Mouse (Mus musculus) gastrocnemius, postnatal 14 days (tissue): Measurements from ENCODE around the gene Lmnb2. TPM values are rescaled to one million over a fixed set of nuclear protein-coding genes. Genes with fewer than 3 reads are reported as not detected.

Experiments used
- DNase-seq: peaks from one replicate; pipeline ENCODE4 v3.0.0; 2021; ENCODE audit warnings: mixed read lengths
- intact Hi-C: fragments of 180-260 bp; cut with DNase I; formaldehyde crosslinking; loops from one replicate; pipeline ENCODE4 v1.15.1; 2025; ENCODE audit warnings: low total_unique reads
- total RNA-seq, 2 experiments: library from RNA; stranded (reverse); gene quantifications; 2 replicates each; pipeline ENCODE4 v1.2.3; 2021

Lmnb2 gene
- total RNA-seq, 2 experiments from 2014 or later, result 9.4 to 14.3 TPM

DNA sequence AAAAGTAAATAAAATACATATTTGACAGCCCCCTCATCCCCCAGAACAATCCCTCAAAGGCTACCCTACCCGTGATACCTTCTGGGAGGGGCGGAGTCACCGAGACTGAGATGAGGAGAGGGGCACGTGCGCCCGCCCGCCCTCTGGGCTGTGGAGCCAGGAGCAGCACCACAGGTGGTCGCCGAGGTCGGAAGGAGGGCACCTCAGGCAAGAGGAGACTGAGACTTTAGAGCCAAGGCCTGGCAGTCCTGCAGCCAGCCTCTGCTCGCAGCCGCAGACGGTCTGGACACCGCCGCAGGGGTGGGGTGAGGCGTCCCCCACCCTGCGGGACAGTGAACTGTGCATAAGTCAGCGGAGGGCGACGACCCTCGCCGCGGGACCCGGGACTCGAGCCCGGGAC is 13.7 kb upstream of the Lmnb2 start:
- DNase-seq, result no peak
- intact Hi-C loops, result no loop called here

DNA sequence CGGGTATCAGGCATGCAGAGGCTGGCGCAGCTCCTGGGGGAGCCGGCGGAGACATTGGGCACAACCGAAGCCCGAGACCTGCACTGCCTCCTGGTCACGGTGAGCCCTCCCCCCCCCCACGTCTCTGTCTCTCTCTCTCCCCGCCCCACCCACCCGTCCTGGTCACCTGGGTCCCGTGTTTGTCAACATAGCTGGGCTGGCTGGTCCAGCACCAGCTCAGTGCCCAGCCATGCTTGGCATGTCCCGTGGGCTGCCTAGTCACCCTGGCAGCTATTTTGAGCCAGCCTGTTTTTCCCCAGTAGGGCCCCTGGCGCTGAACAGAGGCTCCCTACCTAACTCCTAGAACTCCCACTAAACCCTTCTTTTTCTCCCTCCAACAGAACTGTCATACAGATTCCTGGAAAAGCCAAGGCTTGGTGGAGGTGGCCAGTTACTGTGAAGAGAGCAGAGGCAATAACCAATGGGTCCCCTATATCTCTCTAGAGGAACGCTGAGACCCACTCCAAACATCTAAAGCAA is 13.2 kb upstream of the Lmnb2 start:
- intact Hi-C loops, result no loop called here
- peak; percentile 75 for DNase-seq

GRCm38 (mm10) chr10:80930361-80931152 is 12.5 kb upstream of the Lmnb2 start:
- intact Hi-C loops, result no loop called here
- peak; percentile 56 for DNase-seq

- peak; percentile 99 for DNase-seq
- intact Hi-C loops, result loop anchor here (1.0 kb wide), 1 partner anchor 59 kb away; no protein-coding TSS in a partner anchor
Measured at GRCm38 (mm10) chr10:80929299-80930226, 11.5 kb upstream of the Lmnb2 start, which contains the start of gene Gadd45b. Gene Gadd45b (plus strand): TSS chr10:80930073.

DNA sequence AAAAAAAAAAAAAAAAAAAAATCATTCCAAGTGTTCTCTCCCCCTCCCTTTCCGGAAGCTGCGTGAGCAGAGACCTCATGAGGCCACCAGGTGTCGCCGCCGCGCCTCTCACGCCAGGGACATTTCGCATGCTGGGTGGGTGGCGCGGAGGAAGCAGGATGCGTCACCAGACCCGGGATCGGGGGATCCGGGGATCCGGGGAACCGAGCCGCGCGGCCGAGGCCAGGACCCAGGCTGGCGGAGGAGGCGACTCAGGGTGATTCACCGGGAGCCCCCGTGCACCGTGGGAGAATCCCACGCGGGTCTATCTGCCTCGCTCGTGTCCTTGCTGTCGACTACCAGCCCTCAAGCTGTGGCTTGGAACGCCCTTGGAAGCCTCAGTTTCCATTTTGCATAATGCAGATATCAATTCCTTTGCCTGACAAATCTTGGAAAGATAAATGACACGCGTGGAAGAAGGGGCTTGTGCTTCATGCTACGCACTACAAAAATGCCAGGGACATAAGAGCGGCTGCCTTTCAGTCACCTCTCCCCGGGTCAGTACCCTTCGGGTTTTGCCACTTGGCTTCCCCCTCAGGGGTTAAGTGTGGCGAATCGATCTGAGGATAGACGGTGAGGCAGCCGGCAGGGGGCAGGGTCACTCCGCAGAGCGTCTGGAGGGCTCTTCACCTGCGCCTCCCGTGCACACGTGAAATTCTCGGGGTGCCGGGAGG is 10.7 kb upstream of the Lmnb2 start:
- intact Hi-C loops, result loop anchor here (1.0 kb wide), 1 partner anchor 60 kb away; no protein-coding TSS in a partner anchor
- peak; percentile 93 for DNase-seq

DNA sequence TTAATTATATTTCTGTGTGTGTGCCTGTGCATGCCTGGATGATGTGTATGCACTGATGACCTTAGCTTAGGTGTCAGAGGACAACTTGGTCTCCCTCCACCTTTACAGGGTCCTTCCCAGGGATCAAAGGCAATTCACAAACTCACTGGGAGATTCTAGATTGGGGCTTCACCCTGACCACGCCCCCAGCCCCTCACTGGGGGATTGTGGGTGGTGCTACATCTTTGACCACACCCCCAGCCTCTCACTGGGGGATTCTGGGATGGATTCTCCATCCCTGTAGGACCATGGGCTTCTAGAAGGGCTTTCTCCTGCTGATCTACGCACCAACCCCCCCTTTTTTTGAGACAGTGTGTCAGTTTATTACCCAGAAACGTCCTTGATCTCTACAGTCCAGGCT is 7.4 kb upstream of the Lmnb2 start:
- DNase-seq, result no peak
- intact Hi-C loops, result no loop called here

DNA sequence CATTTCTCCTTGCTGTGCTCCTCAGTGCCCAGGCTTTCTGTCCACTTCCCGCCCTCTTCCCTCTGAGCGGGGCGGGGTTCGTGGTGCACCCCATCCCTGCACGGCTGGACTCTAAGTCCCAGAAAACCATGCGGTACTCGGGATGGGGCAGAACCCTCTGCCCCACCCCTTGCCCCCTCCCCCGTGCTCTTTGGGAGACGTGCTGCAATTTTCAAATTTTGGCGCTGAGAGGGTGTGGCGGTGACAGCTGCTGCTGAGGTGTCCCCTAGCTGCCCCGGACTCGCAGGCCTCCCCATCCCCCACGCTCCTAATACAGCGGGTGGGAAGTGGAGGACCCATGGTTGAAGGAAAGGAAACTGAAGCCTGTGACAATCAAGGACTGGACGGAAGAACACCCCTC is 3.9 kb upstream of the Lmnb2 start:
- intact Hi-C loops, result no loop called here
- peak; percentile 59 for DNase-seq

DNA sequence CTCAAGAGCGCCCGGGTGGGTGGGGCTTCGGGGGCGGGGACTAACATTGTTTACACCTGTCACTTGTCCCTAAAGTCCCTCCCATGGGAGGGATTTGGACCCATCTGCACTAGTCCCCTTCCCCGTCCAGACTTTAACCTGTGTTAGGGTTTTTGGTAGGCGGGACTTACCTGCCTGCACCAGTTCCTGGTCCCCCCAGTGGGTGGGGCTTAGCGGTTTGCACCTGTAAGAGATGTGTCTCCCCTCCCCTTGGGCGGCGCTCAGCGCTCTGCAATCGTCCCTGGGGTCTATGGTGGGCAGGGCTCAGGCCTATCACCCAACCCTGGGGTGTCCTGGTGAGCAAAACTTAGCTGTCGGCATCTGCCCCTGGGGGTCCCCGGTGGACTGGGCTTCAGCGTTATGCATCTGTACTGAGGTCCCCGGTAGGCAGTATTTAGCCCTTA is 688 bp downstream of the Lmnb2 start:
- DNase-seq, result no peak
- intact Hi-C loops, result no loop called here

DNA sequence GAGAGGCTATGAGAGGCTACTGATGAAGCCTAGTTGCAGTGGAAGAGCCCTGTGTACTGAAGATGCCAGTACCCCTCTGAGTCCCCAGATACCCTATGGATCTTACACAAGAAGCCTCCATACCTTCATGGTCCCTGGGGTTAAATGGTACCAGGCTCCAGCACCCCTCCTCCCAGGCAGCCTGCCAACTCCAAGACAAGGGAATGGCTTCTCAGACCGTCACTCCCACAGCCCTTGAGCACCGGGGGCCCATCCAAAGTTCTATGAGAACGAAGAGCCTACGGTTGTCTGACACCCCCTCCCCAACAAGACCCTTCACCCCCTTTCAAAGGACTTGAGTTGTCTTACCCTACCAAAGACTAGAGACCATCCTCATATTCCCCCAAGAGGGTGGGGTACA is 2.3 kb downstream of the Lmnb2 start:
- intact Hi-C loops, result no loop called here
- DNase-seq, result no peak

DNA sequence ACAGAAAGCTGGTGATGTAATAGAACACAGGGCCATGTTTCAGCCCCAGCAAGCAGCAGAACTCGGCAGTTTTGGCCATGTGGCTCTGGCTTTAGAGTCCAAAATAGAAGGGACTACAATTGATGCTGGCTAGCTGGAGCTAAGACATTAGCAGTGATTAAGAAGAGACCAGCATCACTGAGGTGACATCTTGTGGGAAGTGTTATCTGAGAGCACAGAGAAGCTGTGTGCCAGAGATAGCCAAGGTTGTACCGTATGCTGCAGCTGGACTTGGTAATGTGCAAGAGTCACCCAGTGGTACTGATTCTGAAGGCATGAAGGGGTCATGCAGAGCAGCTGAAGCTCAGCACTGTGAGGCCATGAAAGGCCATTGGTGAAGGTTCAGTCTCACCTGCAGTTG is 2.8 kb downstream of the Lmnb2 start:
- intact Hi-C loops, result no loop called here
- no peak for DNase-seq

GRCm38 (mm10) chr10:80914253-80914656 is 3.8 kb downstream of the Lmnb2 start:
- intact Hi-C loops, result no loop called here
- DNase-seq, result peak; percentile 77

DNA sequence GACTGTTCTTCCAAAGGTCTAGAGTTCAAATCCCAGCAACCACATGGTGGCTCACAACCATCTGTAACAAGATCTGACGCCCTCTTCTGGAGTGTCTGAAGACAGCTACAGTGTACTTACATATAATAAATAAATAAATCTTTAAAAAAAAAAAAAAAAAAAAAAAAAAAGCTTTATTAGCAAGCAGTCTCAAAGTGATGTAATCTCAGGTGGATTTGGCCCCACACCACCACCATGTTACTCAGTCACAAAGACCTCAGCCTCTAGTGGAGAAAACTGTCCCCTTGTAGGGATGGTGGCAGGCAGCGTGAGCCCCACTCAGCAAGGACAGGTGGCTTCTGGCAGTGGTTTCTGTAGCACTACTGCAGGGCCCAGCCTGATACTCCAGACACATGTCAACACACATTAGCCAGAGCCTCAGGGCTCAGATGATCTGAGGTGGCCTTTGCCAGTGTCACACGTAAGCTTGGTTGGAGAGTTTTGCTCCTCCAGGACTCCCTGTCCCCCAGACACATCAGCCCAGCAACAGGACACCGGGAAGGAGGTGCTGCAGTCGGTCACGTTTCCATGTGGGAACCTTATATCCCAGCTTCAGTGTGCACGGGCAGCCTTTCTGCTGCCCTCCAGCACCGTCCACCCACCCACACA is 4.6 kb downstream of the Lmnb2 start:
- no peak for DNase-seq
- intact Hi-C loops, result no loop called here

DNA sequence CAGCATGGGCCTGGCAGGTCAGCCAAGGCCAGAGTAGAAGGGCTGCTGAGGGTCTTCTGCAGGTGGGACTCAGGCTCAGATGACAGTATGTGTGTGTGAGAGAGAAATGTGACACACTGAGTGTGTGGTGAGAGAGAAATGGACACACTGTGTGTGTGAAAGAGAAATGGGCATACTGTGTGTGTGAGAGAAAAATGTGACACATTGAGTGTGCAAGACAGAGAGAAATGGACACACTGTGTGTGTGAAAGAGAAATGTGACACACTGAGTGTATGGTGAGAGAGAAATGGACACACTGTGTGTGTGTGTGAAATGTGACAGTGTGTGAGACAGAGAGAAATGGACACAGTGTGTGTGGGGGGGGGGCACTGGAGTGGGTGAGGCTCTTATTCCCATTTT is 6.2 kb downstream of the Lmnb2 start:
- no peak for DNase-seq
- intact Hi-C loops, result no loop called here

GRCm38 (mm10) chr10:80911354-80911753 is 6.7 kb downstream of the Lmnb2 start:
- intact Hi-C loops, result no loop called here
- no peak for DNase-seq

- intact Hi-C loops, result no loop called here
- peak; percentile 69 for DNase-seq
Measured at GRCm38 (mm10) chr10:80909375-80910162, 8.5 kb downstream of the Lmnb2 start.

- no peak for DNase-seq
- intact Hi-C loops, result no loop called here
Measured at GRCm38 (mm10) chr10:80904709-80905108, 13.3 kb downstream of the Lmnb2 start.

- DNase-seq, result no peak
- intact Hi-C loops, result no loop called here
Measured at GRCm38 (mm10) chr10:80904004-80904693, 13.9 kb downstream of the Lmnb2 start.

DNA sequence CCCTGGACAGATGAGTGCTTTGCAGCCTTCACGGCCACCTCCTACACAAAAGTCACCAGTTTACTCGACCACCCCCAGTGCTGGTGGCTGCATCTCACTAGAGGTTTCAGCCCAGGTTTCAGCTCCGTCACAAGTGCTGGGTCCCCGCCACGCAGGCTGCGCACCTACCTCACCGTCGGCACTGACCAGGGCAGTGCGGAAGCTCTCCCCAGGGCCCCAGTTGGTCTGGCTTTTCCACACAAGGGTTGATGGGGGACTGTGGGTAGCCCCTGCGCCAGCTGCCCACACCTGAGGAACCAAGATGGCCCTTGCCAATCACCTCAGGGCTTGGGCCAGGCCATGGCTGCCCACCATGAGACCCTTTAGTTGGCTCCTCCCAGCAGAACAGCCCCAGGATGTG is 14.8 kb downstream of the Lmnb2 start:
- DNase-seq, result no peak
- intact Hi-C loops, result no loop called here
